Mouse (Mus musculus) lung, adult 2 months (tissue): ENCODE results near the gene Ppa2. TPM values are rescaled to one million over a fixed set of nuclear protein-coding genes. Genes with fewer than 3 reads are reported as not detected.

ENCODE experiments used
- DNase-seq: peaks from one replicate; pipeline ENCODE4 v3.0.0; 2022
- H3K4me1 ChIP-seq: fragments of 200-500 bp; 2 replicates; pipeline ENCODE4 v1.6.1; 2011; ENCODE audit warnings: low read length; ENCODE audit not compliant: control insufficient read depth, insufficient read depth
- H3K4me3 ChIP-seq: fragments of 200-500 bp; replicated peaks from 2 replicates; pipeline ENCODE3; 2011; ENCODE audit warnings: low read depth, mild to moderate bottlenecking, control low read depth, low read length; ENCODE audit errors: extremely low read depth
- CTCF ChIP-seq: fragments of 200-500 bp; IDR thresholded peaks from 2 replicates; pipeline ENCODE4 v1.5.1; 2011; ENCODE audit warnings: mild to moderate bottlenecking, low read length, control low read depth; ENCODE audit not compliant: insufficient read depth
- POLR2A ChIP-seq: fragments of 200-500 bp; IDR thresholded peaks from 2 replicates; pipeline ENCODE4 v1.6.1; 2011; ENCODE audit warnings: low read depth, mild to moderate bottlenecking, control low read depth, low read length, borderline replicate concordance; ENCODE audit errors: extremely low read depth
- WGBS: fragments of 180-500 bp; shearing (Covaris S2); methylation state at CpG from one replicate; pipeline ENCODE4 v1.1.7; 2018; 5-methylcytosine and 5-hydroxymethylcytosine counted together
- polyA plus RNA-seq: library from polyadenylated mRNA; depleted of rRNA; stranded (reverse); fragments of >200 nt; gene quantifications from 2 replicates; pipeline ENCODE4 v1.2.3, GENCODE M21; 2012; rRNA removed

Gene Ppa2
- polyA plus RNA-seq = 34.6 and 59.2 TPM in 2 replicates

GRCm38 (mm10) chr3:133309954-133310808, at the start of gene Ppa2:
TSS of gene Ppa2 (plus strand) at chr3:133310110.
- TF ChIP-seq POLR2A (peak; percentile 91; the same call in 1 of the 2 replicates), CTCF (peak; percentile 43; the same call in 1 of the 2 replicates)
- under 1% methylated on average over 94 of the region's 95 CpGs for WGBS

GRCm38 (mm10) chr3:133271887-133272286, 38.0 kb upstream of the Ppa2 start:
- Histone ChIP-seq H3K4me1 (no peaks in the 10 kb centered on the region), H3K4me3 (no peak overlapping the region)
- TF ChIP-seq POLR2A (no peak), CTCF (peak; percentile 35; the same call in 1 of the 2 replicates)
- 7% methylated on average over 3 of the region's 3 CpGs for WGBS
- peak; percentile 74 for DNase-seq

More at GRCm38 (mm10) chr3:133309954-133310808, at the start of gene Ppa2:
- DNase-seq = peak; percentile 81
- Histone ChIP-seq H3K4me1 (no peaks in the 10 kb centered on the region), H3K4me3 (peak within 1 kb of the TSS; percentile 92)

GRCm38 (mm10) chr3:133284587-133284986, 25.3 kb upstream of the Ppa2 start:
- Histone ChIP-seq H3K4me1 (no peaks in the 10 kb centered on the region), H3K4me3 (no peak overlapping the region)
- TF ChIP-seq POLR2A = no peak
- no peak for TF ChIP-seq CTCF
- DNase-seq = no peak
- WGBS = 41% methylated on average over 5 of the region's 5 CpGs

- H3K4me3 ChIP-seq = no peak overlapping the region
- 80% methylated on average over 2 of the region's 2 CpGs for WGBS
- no peak for TF ChIP-seq POLR2A
- TF ChIP-seq CTCF = no peak
- H3K4me1 ChIP-seq = no peaks in the 10 kb centered on the region
- DNase-seq = no peak
Measured at GRCm38 (mm10) chr3:133288795-133289194, 21.1 kb upstream of the Ppa2 start.

GRCm38 (mm10) chr3:133304328-133304727, 5.6 kb upstream of the Ppa2 start:
- no peak overlapping the region for H3K4me3 ChIP-seq
- TF ChIP-seq POLR2A (no peak), CTCF (no peak)
- DNase-seq = no peak
- WGBS = 92% methylated on average over 3 of the region's 3 CpGs
- no peaks in the 10 kb centered on the region for H3K4me1 ChIP-seq

- no peak overlapping the region for H3K4me3 ChIP-seq
- TF ChIP-seq CTCF (no peak), POLR2A (no peak)
- no peaks in the 10 kb centered on the region for H3K4me1 ChIP-seq
- over 99% methylated on average over 3 of the region's 3 CpGs for WGBS
- DNase-seq = no peak
Measured at GRCm38 (mm10) chr3:133308361-133308760, 1.5 kb upstream of the Ppa2 start.

- H3K4me1 ChIP-seq = no peaks in the 10 kb centered on the region
- 76% methylated on average over 7 of the region's 7 CpGs for WGBS
- TF ChIP-seq CTCF = no peak
- no peak for DNase-seq
- no peak overlapping the region for H3K4me3 ChIP-seq
Measured at GRCm38 (mm10) chr3:133309359-133309758, 551 bp upstream of the Ppa2 start.

GRCm38 (mm10) chr3:133310809-133311179, 884 bp downstream of the Ppa2 start:
- 19% methylated on average over 14 of the region's 14 CpGs for WGBS
- Histone ChIP-seq H3K4me1 (no peaks in the 10 kb centered on the region), H3K4me3 (peak overlapping the region; percentile 92)
- no peak for DNase-seq
- TF ChIP-seq POLR2A = no peak
- TF ChIP-seq CTCF = no peak

GRCm38 (mm10) chr3:133312331-133312730, 2.4 kb downstream of the Ppa2 start:
- TF ChIP-seq CTCF (no peak), POLR2A (no peak)
- WGBS = 82% methylated on average over 3 of the region's 3 CpGs
- Histone ChIP-seq H3K4me1 (no peaks in the 10 kb centered on the region), H3K4me3 (no peak overlapping the region)
- DNase-seq = no peak

- no peaks in the 10 kb centered on the region for H3K4me1 ChIP-seq
- WGBS = 77% methylated on average over 6 of the region's 6 CpGs
- no peak for DNase-seq
- H3K4me3 ChIP-seq = no peak overlapping the region
- TF ChIP-seq POLR2A (no peak), CTCF (no peak)
Measured at GRCm38 (mm10) chr3:133312850-133313249, 2.9 kb downstream of the Ppa2 start.
